Mouse (Mus musculus) mesoderm, embryonic 11.5 days (tissue): Measurements from ENCODE around the gene Amdhd2.
A peak's percentile ranks its signal among the peaks of the same experiment; 100 is the strongest.

ENCODE experiments used
- DNase-seq: peaks from one replicate; pipeline ENCODE4 v3.0.0-alpha.2; 2012; ENCODE audit warnings: low read depth, low spot score

Gene Amdhd2

DNA sequence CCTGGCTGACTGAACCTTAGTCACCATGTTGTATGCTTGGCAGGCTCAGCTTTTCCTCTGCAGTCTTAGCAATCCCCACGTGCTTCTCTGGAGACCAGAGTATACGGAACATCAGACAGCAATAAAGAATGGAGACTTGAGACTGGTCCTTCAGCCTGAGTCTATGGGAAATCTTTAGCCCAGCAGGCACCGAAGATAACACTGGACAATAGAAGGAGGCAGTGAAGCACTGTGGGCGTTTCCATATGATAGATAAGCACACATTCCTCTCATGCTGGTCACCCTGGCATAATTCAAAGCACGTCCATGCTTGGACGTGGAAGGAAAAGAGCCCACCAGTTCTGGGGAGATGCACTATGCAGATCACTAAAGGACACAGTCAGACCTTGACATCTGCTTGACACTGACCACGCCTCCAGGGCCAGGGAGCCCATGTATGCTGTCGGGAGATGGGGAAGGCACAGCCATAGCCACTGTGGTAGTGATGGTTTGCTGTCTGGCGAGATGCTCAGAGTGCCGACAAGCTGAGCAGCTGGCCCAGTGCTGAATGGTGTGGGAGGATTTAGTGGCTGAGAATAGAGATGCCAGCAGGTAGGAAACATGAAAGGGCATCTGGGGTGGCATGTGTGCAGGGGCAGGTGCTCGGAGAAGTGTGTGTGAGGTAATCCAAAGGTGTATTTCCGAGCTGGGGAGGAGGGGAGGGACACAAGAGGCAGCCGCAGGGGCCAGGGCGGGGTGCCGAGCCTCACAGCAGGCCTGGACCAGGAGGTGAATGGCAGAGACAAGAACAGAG, 33.7 kb upstream of the Amdhd2 start:
- no peak for DNase-seq

DNA sequence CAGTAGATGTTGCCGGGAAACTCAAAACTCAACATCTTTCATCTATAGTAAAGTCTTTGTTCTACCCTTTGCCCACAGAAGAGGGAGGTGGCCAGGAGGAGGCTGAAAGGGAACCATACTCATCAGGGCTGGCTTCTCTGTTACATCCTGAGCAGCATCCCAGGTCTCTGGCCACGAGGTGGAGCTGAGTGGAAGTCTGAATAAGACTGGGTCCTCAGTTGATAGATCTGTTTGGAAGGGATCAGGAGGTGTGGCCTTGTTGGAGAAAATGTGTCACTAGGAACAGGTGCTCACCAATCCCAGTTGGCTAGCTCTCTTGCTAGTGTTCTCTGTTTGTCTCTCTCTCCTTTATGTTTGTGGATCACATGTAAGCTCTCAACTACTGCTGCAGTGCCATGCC, 31.8 kb upstream of the Amdhd2 start:
- no peak for DNase-seq

DNA sequence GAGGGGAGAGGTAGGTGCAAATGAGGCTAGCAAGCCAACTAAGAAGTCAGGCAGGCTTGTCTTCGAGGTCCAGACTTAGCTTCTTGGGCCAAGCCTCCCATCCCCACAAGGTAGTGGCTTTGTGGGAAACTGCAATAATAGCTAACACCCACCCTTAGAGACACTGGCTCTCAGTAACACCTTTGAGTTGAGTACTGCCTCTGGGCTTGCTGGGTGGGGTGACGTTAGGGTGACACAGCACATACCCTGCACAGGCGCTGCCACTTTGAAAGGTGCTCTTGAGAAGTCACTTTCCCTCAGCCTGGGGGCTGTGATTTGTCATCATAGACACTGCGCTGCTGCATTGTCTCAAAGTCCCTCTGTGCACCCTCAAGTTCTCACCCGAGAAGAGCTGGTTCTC, 30.2 kb upstream of the Amdhd2 start:
- DNase-seq = no peak

DNA sequence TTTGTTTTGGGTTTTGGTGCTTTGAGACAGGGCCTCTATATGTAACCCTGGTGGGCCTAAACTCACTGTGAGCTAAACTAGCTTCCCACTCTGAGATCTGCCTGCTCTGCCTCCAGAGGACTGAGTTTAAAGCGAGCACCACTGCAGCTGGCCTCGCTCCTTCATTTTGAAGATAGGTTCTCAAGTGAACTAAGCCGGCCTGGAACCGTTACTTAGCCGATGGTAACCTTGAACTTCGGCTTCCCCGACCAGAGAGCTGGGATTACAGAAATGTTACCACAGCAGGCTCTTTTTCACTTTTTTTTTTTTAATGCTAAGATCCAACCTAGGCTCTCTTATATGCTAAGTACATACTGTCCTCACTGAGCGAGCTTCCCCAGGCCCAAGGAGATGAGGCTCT, 29.7 kb upstream of the Amdhd2 start:
- DNase-seq = no peak

DNA sequence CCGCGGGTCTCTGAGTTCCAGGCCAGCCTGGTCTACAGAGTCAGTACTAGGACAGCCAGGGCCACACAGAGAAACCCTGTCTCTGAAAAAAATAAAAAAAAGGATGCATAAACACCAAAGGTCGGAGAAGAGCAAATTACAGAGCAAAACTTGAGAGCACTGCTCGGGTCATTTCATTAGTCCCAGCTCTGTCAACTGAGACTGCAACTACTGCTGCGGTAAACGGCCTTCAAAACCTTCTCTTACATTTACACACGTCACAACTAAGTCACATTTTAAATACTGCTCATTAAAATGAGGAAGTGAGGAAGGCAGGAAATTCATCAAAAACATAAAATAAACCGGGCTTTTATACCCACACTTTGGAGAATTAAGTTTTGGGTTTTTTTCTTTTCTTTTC, 29.3 kb upstream of the Amdhd2 start:
- DNase-seq = no peak

DNA sequence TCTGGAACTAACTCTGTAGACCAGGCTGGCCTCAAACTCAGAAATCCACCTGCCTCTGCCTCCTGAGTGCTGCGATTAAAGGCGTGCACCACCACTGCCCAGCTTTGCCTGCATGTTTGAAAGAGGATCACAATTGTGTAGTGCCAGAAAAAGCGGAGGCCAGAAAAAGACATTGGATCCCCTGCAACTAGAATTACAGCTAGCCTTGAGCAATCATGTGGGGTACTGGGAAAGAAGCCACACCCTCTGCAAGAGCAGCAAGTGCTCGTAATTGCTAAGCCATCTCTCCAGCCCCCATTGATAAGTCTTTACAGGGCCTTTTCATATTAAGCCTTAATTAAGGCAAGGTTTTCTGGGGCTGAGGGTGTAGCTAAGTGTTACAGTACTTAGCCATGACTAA, 27.9 kb upstream of the Amdhd2 start:
- no peak for DNase-seq

DNA sequence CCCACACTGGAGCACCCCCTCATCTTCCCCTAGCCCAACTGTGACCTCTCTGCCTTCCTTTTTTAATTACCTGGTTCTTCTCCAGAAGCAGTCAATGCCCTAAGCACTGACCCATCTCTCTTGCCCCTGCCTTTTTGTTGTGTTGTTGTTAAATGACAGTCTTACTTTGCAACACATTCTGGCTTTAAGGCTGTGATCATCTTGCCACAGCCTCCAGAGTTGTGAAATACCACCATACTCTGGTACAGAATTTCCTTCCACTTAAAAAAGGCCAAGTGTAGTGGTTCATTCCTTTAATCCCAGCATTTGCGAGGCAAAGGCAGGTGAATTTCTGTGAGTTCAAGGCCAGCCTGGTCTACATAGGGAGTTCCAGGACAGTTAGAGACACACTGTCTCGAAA, 27.4 kb upstream of the Amdhd2 start:
- no peak for DNase-seq

DNA sequence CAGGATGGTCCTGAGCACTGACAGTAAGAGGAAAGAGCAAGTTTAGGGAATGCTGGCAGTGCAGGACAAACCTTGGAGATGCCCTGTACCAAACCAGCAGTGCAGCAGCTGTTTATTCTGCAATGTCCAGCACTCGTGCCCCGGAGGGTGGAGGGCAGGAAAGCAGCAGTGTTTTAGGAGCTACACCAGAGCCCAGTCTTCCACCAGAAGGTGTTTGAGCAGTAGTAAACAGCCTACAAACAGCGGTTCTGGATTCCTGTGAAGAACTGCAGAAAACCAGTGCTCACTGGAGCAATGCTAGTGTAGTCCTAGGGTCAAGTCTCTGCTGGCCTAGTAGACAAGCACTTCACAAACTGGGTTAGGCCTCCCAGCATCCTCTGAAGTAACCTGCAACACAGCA, 10.7 kb upstream of the Amdhd2 start:
- DNase-seq = no peak

DNA sequence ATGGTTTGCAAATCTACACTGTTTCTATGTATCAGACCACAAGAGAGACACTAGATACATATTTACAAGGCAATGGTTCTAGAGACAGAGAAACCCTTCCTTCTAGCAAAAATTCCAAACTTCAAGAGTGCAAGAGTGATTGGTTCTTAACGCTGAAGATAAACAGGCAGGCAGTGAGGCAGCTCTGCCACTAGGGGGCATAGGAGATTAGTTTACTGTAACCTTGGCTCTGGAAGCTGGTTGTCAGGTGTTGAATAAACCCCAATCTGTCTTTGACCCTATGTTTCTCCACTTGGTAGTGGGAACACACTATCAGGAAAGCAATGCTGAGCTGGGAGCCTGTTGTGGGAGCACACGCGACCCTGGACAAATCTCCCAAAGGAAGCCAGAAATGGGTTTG, 9.9 kb upstream of the Amdhd2 start:
- peak; percentile 84 for DNase-seq

DNA sequence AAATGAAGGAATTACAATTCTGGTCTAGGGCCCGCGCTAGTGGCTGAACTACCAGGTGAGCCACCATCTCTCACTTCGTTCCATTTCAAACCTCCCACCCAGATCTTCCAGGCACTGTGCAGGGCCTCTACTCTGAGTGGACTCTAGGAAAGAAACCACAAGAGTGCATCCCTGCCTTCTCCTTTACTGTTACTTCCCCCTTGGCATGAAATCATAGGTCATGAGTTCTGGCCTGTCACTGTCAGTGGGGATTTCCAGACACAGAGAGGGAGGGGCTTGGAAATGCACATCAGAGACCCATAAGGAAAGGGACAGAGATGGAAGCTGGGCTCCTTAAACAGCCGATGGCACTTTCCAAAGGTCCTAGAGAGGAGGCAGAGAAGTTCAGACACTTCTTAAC, 8.2 kb upstream of the Amdhd2 start:
- no peak for DNase-seq

DNA sequence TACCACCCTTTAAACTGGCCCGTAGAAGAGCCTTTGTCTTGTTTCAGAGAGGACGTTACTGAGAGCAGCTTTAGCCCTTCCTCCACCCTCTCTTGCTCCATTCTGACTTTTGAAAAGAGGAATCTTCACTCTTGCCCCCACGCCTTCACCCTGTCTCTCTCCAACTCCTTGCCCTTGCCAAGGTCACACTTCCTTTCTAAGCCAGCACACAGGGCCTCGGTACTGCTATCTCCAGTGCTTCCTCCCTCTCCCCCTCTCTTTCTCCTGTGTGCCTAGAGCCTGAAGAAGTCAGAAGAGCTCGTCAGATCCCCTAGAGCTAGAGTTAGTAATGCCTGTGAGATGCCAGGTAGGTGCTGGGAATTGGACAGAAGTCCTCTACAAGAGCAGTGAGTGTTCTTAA, 7.2 kb upstream of the Amdhd2 start:
- DNase-seq = no peak

DNA sequence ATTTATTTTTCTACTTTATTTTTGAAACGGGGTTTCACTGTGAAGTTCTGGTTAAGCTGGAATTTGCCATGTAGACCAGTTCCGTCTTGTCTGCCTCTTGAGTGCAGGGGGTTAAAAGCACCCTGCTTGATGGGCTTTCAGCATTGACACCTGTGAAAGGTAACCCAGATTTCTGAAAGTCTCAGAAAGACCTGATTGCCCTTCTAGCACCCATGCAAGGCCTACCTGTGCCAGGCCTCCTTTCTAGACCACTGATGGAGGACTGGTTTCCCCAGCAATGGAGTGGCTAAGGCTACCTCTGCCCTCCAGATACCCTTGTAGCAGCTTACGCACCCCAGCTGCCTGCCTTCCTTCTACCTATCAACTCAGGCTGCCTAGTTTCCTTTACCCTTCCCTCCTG, 6.6 kb upstream of the Amdhd2 start:
- DNase-seq = no peak

DNA sequence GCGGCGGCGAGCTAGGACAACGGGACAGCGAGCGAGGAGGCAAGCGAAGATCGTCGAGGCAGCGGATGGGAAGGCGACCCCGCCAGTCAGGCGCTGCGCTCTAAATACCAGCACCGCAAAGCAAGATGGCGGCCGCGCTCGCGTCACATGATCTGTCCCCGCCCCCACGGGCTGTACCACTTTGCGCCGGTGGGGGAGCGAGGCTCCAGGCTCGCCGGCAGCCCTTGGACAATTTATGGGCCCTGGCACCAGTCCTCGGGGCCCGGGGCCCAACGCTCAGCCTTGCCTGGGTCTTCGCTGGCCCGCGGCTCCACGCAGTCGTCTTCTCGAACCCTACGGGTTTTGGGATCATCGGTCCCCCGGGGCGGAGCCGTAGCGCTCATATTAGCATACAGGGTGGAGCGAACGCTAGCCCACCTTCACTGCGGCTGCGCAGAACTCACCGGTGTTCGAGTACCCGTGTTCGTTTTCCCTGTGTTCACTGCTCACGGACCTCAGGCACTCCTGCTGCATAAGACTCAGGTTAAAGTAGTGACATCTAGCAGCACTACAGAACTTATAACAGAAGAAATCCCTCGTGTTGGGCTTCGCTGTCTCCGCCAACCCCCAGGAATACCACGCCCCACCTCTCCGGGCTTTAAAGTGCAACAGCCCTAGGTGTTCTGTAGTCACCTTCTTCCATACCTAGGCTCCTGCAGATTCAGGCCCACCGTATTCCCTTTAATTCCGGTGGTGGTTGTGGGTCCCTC, 5.9 kb upstream of the Amdhd2 start, which contains the start of gene Atp6v0c:
Atp6v0c (minus strand) TSS at position 386 of the 749 bp plus-strand sequence.
- peak; percentile 95 for DNase-seq

DNA sequence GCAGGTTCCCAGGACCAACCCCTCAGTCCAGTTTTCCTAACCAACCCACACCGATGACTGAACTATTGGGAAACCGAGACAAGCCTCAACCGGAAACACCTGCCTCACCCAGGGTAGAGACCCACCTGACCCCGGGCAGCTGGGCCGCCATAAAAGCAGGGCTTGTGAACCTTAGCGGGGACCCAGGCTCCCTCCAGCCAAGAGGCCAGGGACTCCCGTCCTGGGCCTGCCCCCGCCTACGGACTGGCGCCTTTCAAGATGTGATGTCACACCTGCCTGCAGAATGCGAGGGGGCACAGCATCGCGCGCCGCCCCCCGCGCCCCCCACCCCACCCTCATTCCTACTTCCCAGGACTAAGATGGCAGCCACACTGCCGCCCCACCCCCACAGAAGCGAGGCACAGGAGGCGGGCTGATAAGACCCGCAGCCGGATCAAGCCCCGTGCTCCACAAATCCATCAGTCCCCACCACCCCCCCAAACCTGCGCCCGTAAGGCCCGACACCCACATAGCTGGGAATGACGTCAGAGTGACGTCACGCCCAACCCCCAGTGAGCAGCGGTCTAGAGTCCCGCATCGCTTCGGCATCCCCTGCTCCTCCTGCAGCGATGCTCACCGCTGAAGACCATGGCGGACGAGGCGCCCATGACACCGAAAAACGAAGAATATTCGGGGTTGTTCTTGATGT, 5.2 kb upstream of the Amdhd2 start:
- DNase-seq = peak; percentile 87

DNA sequence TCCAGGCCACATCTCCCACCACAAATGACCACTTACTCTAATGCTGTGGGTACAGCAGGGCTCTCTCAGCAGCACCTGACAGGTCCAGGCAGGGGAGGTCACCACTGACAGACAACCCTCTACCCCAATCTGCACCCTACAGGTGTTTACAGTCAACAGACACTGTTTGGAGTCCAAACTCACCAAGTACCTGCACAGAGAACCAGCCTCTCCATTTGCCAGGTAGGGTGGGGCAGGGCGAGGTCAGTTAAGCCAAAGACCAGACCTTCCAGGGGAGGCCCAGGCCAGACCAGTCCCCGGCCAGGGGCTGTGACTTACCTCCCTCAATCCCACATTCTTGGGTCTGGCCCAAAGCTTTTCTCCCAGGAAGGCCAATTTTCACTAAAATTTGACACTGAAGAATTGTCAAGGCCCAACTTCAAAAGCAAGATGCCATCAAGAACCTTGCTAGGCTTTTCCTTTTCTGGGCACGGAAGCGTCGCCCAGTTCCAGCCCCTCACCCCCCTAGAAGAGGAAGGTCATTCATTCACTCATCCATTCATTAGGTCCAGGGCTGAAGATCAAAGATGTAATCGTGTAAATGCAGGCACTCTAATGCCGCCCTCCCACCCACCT, 4.4 kb upstream of the Amdhd2 start:
- DNase-seq = no peak

DNA sequence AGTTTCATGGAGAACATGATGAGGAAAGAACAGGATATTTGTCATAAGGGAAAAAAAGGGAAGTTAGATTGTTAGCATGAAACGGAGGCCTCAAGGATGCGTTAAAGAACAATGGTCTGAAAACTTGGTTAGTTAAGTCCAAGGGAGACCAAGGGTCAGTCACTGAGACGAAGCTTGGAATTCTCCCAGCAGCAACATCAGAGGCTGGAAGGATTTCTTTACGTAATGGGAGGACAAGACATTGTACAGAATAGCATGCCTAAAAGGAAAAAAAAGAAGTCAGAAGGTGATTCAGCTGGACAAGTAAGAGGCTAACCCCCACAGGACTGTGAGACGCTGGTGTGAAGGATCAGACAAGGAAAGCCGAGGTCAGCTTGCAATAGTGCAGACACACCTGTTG, 3.6 kb upstream of the Amdhd2 start:
- DNase-seq = no peak

DNA sequence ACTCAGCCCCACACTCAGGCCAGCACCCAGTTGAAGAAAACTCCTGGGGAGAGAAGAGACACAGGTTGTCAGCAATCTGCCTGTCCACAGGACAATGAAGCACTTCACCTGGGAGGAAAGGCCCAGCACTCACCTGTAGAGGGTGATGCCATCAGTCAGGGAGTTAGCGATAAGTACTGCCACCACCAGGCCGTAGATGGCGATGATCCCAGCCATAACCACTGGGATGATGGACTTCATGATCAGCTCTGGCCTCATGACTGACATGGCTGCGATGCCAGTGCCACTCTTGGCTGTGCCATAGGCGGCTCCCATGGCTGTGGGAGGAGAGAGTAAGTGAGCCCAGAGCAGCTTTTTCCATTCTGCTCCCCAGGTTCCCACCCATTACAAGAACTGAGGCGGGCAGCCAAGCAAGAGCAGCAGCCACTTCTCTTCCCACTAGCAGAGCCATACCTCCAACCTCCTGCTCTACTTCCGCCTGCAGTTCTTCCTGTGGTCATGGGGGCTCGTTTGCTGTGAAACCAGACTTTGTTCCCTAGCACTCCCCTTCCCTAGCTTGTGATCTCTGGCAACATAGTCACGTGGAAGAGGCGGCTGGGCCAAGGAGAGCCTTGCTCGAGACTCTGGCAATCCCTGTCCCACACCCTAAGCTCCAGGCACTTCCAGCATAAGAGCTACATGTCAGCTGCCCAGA, 1.1 kb upstream of the Amdhd2 start:
- no peak for DNase-seq

DNA sequence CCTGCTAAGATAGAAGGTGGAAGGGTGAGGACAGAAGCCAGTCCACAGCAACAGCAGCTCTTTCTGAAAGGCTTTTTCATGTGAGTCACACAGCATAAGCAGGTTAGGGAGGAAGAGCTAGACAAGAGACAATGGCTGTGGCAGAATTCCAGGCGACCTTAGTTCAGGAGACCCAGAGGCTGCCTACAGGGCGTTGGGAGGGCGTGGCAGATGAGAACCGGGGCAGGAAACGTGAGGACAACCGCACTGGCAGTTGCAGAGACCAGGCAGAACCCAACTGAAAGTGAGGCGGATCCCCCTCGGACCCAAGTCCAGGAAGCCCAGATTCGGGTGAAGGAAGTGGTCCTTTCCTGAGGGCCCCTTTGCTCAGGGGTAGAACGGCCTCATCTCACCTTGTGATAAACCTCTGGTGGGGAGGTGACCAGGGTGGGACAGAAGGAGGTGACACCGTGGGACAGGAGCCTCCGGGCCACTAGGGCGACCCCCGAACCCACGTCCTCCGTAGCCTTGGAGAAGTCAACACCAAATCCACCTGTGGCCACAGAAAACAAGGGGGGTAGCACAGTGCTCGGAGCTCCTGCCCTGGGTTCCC, 886 bp downstream of the Amdhd2 start:
- no peak for DNase-seq

DNA sequence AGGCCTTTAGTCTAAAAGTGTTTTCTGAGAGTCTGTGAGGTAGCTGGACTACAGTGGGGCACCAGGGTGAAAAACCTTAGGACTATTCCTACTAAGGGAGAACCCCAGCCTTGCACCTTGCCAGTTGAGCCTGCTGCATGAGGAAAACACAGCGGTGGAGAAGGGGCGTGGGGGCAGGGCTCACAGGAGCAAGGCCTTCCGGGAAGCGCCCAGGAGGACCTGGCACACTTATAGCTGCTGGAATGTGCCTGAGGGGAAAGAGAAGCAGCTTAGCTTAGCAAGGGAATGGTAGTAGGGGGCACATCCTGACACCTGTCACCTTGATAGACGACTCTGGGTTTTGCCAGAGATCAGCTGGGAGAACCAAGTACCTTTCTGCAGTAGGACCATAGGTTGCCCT, 2.1 kb downstream of the Amdhd2 start:
- DNase-seq = no peak

DNA sequence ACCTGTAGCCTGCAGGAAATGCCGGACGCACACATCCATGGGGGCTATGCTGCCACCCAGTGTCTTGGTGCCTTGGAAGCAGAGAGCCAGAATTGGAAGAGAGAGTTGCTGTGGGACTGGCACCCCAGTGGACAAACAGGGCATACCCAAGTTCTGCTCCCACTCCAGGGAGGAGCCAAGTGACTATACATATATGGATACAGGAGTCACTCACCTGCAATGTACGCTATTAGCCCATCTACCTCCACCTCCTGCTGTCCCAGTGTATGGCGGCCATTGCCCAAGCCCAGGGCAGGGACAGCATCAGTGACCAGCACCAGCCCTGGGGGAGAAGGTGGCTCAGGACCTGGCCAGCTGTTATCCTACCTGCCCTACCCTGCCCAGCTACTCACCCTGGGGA, 6.0 kb downstream of the Amdhd2 start:
- no peak for DNase-seq

DNA sequence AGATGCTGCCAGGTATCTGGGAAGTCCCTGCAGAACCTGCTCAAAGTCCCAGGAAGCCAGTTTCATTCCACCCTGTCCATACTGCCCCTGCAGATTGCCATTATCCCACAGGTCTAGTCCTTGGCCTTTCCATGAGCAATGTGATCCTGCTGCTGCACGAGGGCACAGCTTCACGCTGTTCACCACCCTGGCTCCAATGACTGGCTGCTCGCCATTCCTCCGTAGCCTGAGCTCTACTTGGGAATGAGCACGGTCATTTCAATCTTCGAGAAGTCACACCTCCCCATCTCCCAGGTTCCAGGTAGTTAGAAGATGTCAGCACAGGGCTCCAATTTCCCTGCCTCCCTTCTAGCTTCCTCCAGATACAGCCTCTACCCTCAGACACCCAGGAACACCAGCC, 6.4 kb downstream of the Amdhd2 start:
- no peak for DNase-seq
